Mouse (Mus musculus): ENCODE results near the gene Alpi.

DNA sequence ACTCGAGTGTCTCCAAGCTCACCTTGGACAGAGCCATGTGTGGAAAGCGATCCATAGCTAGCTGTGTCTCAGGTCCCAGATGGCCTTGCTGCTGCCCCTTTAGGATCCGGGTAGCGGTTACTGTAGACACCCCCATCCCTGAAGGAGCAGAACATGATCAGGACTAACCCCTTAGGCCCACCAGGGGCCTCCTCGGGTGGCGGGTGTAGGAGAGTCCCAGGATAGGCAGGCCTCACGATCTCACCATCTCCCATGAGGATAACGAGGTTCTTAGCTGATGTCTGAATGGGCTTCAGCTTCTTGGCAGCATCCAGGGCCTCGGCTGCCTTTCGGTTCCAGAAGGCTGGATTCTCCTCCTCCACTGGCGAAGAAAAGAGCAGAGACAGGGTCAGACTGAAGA, 12.2 kb downstream of the Alpi start:
- no peak for TF ChIP-seq CHD2 (IDR thresholded peaks at IDR 0.05; ENCODE audit: low read length)
- no peak for TF ChIP-seq ZC3H11A (IDR thresholded peaks at IDR 0.05; ENCODE audit: low read depth, low read length)
- TF ChIP-seq CTCF (IDR thresholded peaks at IDR 0.05 in 2 of 3, conservative IDR thresholded peaks at IDR 0.05 in 1 of 3; ENCODE audit: control insufficient read depth in 1 of 3, insufficient read depth in 1 of 3, low read depth in 2 of 3, low read length in 3 of 3, poor library complexity in 1 of 3, severe bottlenecking in 1 of 3), result no peak

All from MEL (cell line).